Mouse (Mus musculus): ENCODE data around the gene Kcnk13. TPM values are rescaled to one million over a fixed set of nuclear protein-coding genes. Genes with fewer than 3 reads are reported as not detected.
"Not testable (repeated sequence)": the region's sequence is repeated elsewhere in the genome, so short reads cannot be mapped to it uniquely, and the experiment has no call there.

Gene Kcnk13
- total RNA-seq, 2 experiments from 2014 or later, result 2.0 to 2.5 TPM

DNA sequence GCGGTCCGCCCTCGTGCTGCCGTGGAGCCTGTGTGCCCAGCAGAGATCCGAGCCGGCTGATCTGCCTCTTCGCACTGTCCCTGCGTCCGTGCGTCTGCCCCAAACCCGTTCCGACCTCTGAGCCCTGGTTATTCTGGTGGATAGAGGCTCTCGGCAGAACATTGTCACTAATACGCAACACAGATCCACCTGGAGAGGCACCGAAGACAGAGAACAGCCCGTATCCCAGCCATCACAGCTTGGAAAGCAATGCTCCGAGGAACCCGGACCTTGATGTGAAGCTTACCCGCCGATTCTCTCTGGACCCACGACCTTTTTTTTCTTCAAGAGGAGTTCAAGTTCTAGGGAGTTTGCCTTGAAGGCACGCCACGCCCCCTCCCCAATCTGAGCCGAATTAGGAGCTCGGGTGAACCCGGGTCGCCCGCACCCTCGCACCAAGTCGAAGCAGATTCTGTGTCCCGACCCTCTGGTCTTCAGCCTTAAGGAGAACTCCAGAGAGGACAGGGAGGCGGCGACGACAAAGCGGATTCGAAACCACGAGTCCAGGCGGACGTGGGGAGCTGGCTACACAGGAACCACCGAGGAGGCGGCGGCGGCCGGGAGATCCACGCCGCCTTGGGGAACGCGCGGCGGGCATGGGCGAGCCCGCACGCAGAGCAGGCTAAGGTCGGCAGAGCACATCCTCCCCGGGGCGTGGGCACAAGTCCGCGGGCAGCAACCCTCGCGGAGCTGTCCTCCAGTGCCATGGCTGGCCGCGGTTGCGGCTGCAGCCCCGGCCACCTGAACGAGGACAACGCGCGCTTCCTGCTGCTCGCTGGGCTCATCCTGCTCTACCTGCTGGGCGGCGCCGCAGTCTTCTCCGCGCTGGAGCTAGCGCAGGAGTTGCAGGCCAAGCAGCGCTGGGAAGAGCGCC is 1.2 kb downstream of the Kcnk13 start:
- DNase-seq, result peak; percentile 57

DNA sequence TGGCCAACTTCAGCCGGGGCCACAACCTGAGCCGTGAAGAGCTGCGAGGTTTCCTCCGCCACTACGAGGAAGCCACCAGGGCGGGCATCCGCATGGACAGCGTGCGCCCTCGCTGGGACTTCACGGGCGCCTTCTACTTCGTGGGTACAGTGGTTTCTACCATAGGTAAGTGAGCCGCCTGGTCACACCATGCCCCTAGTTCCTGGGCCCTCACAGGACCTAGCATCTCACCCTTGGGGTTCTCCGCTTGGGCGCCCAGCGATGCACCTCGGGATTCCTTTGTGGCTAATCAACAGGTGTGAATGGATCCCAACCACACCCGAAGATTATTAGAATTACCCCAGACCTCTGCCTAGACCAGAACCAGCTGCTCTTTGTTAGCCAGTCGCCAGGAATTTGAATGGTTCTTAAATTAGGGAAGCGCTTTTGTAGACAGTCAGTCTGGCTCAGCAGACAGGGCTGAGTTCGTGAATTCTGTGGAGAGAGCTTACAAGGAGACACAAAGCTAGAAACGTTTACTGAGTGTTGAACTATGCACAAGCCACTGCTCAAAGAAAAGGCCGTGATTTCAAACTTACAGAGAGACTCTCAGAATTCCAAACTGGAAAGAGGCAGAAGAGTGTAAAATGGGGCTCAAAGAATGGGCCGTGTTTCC is 1.9 kb downstream of the Kcnk13 start:
- no peak for DNase-seq

- no peak for DNase-seq
Observed at GRCm38 (mm10) chr12:99966881-99967363, 2.6 kb downstream of the Kcnk13 start.

DNA sequence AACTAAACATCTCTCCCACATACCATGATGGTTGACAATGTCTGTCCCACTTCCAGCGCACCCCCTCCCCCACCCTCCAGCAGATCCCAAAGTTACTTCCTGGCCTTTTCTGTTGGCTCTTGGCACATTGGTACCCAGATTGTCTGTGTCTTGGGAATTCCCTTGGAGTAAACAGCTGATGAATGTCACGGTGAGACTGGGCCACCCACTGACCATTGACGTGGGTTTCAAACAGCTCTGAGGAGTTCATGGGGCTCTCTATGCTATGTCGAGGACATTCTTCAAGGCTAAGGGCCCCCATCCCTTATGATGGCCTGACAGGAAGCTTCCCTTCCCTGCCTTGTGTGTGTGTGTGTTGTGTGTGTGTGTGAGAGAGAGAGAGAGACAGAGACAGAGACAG is 5.6 kb downstream of the Kcnk13 start:
- no peak for DNase-seq

DNA sequence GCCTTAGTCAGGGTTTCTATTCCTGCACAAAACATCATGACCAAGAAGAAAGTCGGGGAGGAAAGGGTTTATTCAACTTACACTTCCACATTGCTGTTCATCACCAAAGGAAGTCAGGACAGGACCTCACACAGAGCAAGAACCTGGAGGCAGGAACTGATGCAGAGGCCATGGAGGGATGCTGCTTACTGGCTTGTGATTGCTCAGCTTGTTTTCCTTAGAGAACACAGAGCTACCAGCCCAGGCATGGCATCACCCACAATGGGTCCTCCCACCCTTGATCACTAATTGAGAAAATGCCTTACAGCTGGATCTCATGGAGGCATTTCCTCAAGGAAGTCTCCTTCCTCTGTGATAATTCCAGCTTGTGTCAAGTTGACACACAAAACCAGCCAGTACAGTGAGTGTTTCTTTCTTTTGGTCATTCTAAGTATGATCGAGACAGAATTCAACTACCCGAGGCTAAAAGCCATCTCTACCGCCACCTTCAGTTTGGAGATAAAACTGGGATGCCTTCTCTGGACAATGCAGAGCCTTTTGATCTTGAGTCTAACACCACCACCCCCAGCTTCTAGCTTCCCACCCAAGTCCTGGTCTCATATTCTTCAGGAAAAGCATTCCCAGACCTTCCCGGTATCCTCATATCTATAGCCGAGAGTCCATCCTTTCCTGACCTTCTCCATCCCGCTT is 7.1 kb downstream of the Kcnk13 start:
- not testable (repeated sequence) for DNase-seq

GRCm38 (mm10) chr12:99972825-99973224 is 8.5 kb downstream of the Kcnk13 start:
- DNase-seq, result no peak

- no peak for DNase-seq
Observed at GRCm38 (mm10) chr12:99973659-99974058, 9.4 kb downstream of the Kcnk13 start.

- no peak for DNase-seq
Observed at GRCm38 (mm10) chr12:99979541-99979940, 15.2 kb downstream of the Kcnk13 start.

DNA sequence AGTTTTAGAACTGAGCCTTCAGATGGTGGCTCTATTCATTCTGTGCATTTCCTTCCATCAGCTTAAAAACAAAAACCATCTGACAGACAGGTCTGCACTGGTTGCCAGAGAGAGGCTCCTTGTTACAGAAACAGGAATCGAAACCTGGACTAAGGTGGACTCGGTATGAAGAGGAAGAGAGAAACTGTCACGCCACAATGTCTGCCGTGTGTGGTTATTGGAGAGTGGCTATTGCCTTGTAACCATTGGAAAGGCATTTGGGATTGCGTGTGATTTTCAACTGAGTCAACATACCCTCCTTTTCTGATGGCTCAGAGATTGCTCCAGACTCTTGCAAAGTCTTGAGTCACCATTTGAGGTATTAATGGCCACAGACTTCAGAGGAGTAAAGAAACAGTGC is 22.5 kb downstream of the Kcnk13 start:
- no peak for DNase-seq

DNA sequence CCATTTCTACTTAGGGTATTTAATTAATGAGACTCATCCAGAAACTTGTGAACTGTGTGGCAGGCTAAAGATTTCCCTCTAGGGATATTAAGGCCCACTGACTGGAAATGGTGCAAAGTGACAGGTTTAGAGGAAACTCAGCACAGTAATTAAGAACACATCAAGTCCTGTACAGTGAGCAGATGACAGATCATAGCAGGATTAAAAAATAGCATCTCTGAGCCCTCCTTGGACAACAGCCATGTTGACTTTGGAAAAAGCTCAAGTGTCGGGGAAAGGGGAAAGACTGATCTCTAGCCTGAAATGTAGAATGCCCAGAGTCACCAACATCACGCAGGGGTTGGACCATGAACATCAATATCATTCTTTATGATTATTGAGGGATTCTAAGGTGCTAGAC is 23.8 kb downstream of the Kcnk13 start:
- no peak for DNase-seq

DNA sequence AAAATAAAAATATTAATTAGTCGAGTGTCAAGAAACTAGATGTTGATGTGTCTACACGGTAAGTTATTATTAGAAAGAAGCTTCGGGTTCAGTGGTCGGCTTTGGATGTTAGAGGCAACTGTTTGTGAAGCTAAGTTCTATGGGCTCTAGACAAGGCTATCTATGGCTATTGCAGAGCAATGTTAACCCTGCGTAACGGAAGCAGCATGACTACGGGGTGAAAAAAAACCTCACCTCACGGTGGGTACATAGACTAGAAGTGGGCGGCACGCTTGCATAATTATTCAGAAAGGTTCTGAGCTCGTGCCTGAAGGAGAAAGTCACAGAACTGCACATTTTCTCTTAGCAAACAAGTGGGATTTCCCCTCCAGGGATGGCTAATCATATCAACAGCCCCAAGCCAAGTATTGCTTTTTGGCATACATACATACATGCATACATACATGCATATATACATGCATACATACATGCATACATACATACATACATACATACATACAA is 28.1 kb downstream of the Kcnk13 start:
- DNase-seq, result no peak

DNA sequence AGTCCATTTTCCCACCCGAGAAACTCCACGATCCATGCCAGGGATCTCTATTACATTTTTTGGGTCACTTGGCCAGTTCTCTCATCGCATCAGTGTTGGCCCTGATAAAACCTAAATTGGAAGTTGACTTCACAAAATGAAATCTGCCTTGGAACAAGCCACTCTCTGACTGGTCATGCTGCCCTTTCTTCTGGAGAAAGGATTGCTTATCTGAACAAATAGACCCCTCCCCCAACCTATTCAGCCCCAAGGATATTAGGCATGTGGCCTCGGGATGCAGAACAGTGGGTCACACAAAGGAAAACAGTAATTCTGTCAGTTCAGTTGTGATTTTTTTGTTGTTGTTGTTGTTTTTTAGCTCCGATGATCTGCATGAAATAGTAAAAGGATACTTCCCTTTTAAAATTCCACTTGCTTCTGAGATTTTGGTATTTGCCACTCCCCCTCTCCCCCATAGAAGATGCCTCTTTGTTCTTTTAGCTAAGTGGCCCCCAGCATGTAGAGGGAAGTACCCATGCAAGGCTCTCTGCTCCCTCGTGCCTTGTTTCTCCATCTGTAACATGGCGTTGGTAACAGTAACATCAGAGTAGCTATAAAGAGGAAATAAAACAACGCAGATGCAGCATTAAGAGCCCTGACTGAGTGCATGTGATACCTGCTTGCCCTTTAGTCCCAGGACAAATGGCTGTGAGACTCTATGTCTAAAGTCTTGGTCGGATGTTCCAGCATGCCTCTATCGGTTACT is 29.0 kb downstream of the Kcnk13 start:
- no peak for DNase-seq

DNA sequence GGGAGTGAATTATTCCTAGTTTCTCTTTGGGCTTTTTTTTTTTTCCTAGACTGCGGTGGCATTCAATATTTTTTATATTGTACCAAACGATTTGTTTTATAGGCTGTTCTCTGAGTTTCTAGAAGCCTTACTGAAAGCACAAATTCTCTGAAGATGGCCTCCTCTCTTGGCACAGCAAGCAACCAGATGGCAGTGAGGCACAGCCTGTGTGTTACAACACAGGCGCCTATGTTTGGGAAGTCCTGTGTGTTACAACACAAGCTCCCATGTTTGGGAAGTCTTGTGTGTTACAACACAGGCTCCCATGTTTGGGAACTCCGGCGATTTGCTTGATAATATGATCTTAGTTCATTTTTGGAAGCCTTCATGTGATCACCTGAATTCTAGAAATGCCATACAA is 31.7 kb downstream of the Kcnk13 start:
- DNase-seq, result no peak

DNA sequence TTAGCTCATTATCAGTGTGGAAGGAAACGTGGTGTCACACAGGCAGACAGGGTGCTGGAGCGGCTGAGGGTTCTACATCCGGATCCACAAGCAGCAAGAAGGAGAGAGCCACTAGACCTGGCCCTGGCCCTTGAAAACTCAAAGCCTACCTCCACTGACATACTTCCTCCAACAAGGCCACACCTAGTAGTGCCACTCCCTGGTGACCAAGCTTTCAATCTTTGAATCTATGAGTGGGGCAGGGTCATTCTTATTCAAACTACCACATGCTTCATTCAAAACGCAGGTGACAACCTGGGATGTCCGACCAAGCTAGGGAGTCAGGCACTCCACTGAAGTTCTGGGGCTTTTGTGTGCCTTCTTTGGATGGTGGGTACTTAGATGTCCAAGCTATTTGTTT is 35.4 kb downstream of the Kcnk13 start:
- no peak for DNase-seq

DNA sequence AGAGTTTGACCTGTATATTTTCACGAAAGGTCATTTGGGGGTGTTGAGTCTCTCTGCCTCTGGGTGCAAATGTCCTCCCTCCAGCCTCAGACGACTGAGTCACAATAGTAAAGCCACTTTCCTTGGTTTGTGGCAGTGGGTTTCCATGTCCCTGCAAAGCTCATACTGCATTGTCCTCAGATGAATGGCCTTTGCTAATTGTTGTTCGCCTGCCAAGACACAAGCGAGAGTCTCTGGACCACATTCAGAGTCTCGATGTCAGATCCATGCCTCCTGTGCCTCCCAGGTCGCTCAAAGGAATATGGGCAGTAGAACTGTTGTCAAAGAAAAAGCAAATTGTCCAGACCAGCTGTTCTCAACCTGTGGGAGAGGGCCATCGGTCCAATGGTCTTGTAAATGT is 36.1 kb downstream of the Kcnk13 start:
- no peak for DNase-seq

DNA sequence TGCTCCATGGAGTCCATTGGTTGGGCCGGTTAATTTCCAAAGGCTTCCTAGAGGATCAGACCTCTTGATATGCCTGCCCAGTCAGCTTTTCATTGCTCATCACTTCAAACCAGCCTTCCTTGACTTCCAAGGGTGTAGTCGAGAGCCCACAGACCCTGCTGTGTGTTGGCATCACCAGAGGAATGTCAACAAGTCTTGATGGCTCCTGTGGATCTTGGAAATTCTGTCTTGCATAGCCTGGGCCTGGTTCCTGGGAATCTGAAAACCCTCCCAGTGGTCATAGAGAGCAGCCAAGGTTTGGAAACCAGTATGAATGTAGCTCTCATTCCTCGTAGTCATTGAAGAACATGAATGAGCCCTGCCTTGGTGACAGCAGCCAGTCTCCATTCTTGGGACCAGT is 36.9 kb downstream of the Kcnk13 start:
- DNase-seq, result no peak

- DNase-seq, result no peak
Observed at GRCm38 (mm10) chr12:100001910-100002309, 37.6 kb downstream of the Kcnk13 start.

DNA sequence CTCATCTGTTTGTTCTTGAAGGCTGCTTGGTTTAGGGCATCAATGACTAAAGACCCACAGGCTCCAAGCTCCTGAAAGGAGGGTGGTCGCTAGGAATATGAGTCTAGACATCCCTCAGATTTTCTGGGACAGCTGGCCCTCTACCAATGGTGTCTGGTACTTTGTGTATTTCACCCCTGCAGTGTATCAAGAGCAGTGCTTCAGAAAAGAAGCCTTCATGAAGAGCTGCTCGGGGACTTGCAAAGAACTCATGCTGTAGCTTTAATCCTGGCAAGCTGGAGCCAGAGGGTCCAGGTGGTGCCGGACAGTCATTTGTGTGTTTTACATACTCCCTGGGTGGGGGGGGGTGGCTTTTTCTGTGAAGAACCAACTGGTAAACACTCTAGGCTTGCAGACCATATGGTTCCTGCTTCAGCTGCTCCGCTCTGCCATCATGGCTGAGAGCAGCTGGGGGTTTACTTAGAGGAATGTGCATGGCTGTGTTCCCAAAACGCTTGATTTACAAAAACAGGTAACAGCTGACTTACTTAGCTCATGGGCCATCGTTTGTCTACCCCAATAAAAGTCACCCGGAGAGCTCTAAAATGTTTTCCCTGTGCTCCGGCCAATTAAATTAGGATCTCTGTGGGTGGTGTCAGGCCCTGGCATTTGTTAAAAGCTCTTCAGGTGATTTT is 38.8 kb downstream of the Kcnk13 start:
- DNase-seq, result no peak

DNA sequence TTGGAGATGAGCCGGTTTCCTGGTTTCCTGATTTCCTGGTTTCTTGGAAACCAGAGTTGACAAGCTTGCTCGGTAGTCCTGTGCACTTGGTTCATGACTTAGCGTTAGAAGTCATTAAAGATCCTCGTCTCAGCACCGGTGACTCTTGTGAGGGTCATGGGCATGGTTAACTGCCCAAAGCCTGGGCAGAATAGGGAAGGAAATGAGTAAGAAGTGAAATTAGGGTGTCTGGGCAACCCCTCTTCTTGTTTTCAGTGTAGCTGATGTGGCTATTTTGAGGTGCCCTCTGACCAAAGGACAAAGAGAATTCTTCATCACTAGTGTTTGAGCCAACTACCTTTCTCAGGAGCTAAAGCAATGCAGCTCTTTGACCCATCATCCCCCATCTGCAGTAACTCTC is 41.0 kb downstream of the Kcnk13 start:
- no peak for DNase-seq

- DNase-seq, result no peak
Observed at GRCm38 (mm10) chr12:100006681-100007080, 42.4 kb downstream of the Kcnk13 start.

GRCm38 (mm10) chr12:100012839-100013238 is 48.5 kb downstream of the Kcnk13 start:
- DNase-seq, result no peak

Data from gastrocnemius, postnatal 10 days (tissue).